Mouse (Mus musculus) CH12.LX (cell line): Measurements from ENCODE around the gene Krt2. TPM values are rescaled to one million over a fixed set of nuclear protein-coding genes. Genes with fewer than 3 reads are reported as not detected.

Experiments
- DNase-seq: peaks from one replicate; pipeline ENCODE4 v3.0.0-alpha.2; 2013; ENCODE audit errors: extremely low read depth
- H3K27ac ChIP-seq: 2 replicates; pipeline ENCODE4 v1.5.1; 2012; ENCODE audit warnings: low read depth, mild to moderate bottlenecking, control low read depth, moderate library complexity; ENCODE audit not compliant: insufficient read depth
- H3K27me3 ChIP-seq: replicated peaks from 2 replicates; pipeline ENCODE3; 2012; ENCODE audit warnings: inconsistent platforms
- H3K36me3 ChIP-seq, 2 experiments: replicated peaks in 1 of 2; 2 replicates each; pipeline versions ENCODE3 to v1.6.1; 2012; ENCODE audit warnings: inconsistent platforms in 1 of 2, low read length in 1 of 2, mild to moderate bottlenecking in 1 of 2, mixed read lengths in 1 of 2, moderate library complexity in 1 of 2; ENCODE audit not compliant: control insufficient read depth in 1 of 2, insufficient read depth in 1 of 2
- H3K4me1 ChIP-seq, 2 experiments: 2 replicates each; pipeline ENCODE4 v1.6.1; 2012; ENCODE audit warnings: inconsistent platforms in 1 of 2, moderate library complexity in 1 of 2; ENCODE audit not compliant: insufficient read depth in 2 of 2, control insufficient read depth in 1 of 2
- H3K4me2 ChIP-seq: 2 replicates; pipeline ENCODE4 v1.6.1; 2012; ENCODE audit warnings: low read depth, mild to moderate bottlenecking, control low read depth; ENCODE audit not compliant: poor library complexity, insufficient read depth, severe bottlenecking
- H3K4me3 ChIP-seq, 3 experiments: fragments of 150-350 bp in 1 of 3; sonication (generic) in 1 of 3; replicated peaks in 1 of 3; 2 replicates each; pipeline versions ENCODE3 to v1.5.1; 2011 to 2012; ENCODE audit warnings: low read depth in 2 of 3, low read length in 2 of 3, mild to moderate bottlenecking in 2 of 3, moderate library complexity in 2 of 3, control low read depth in 1 of 3, improper control_type of control experiment in 1 of 3, inconsistent platforms in 1 of 3, mixed read lengths in 1 of 3; ENCODE audit not compliant: poor library complexity in 1 of 3
- H3K79me2 ChIP-seq: replicated peaks from 2 replicates; pipeline ENCODE4 v1.6.1; 2012; ENCODE audit warnings: mild to moderate bottlenecking, moderate library complexity; ENCODE audit not compliant: control insufficient read depth, poor library complexity, insufficient read depth, severe bottlenecking; ENCODE audit errors: extremely low read depth
- H3K9ac ChIP-seq: 2 replicates; pipeline ENCODE4 v1.6.1; 2012; ENCODE audit warnings: low read depth, mild to moderate bottlenecking, control low read depth, moderate library complexity; ENCODE audit not compliant: insufficient read depth
- H3K9me3 ChIP-seq: replicated peaks from 2 replicates; pipeline ENCODE3; 2012; ENCODE audit warnings: low read length, inconsistent platforms, mixed read lengths
- BHLHE40 ChIP-seq: IDR thresholded peaks from 2 replicates; pipeline ENCODE4 v1.6.1; 2011; ENCODE audit warnings: mild to moderate bottlenecking, low read depth, low read length, improper control_type of control experiment
- CHD2 ChIP-seq: IDR thresholded peaks from 2 replicates; pipeline ENCODE4 v1.6.1; 2011; ENCODE audit warnings: low read length, improper control_type of control experiment
- GABPA ChIP-seq: IDR thresholded peaks from 2 replicates; pipeline ENCODE4 v1.6.1; 2012; ENCODE audit warnings: low read depth, low read length, improper control_type of control experiment, inconsistent platforms; ENCODE audit not compliant: insufficient replicate concordance
- HCFC1 ChIP-seq: IDR thresholded peaks from 2 replicates; pipeline ENCODE4 v1.6.1; 2012; ENCODE audit warnings: low read depth, mild to moderate bottlenecking, inconsistent platforms, low read length, improper control_type of control experiment
- MAX ChIP-seq: IDR thresholded peaks from 2 replicates; pipeline ENCODE4 v1.6.1; 2011; ENCODE audit warnings: low read length, improper control_type of control experiment
- MAZ ChIP-seq: IDR thresholded peaks from 2 replicates; pipeline ENCODE4 v1.6.1; 2012; ENCODE audit warnings: low read depth, mild to moderate bottlenecking, inconsistent platforms, low read length, improper control_type of control experiment, moderate library complexity
- MYC ChIP-seq: IDR thresholded peaks from 2 replicates; pipeline ENCODE4 v1.6.1; 2011; ENCODE audit warnings: low read depth, mild to moderate bottlenecking, improper control_type of control experiment, low read length
- NELFE ChIP-seq: IDR thresholded peaks from 2 replicates; pipeline ENCODE4 v1.6.1; 2011; ENCODE audit warnings: low read depth, low read length, improper control_type of control experiment
- PAX5 ChIP-seq: IDR thresholded peaks from 2 replicates; pipeline ENCODE4 v1.6.1; 2012; ENCODE audit warnings: low read length, inconsistent platforms, mixed read lengths
- POLR2AphosphoS2 ChIP-seq: IDR thresholded peaks from 2 replicates; pipeline ENCODE4 v1.6.1; 2011; ENCODE audit warnings: low read depth, low read length, improper control_type of control experiment
- RCOR1 ChIP-seq: conservative IDR thresholded peaks from 2 replicates; pipeline ENCODE4 v1.6.1; 2012; ENCODE audit warnings: low read depth, mild to moderate bottlenecking, inconsistent platforms, low read length, improper control_type of control experiment
- SIN3A ChIP-seq: IDR thresholded peaks from 2 replicates; pipeline ENCODE4 v1.6.1; 2012; ENCODE audit warnings: low read length, improper control_type of control experiment, inconsistent platforms
- SMC3 ChIP-seq: IDR thresholded peaks from 2 replicates; pipeline ENCODE4 v1.6.1; 2011; ENCODE audit warnings: low read depth, low read length, improper control_type of control experiment
- TBP ChIP-seq: conservative IDR thresholded peaks from 2 replicates; pipeline ENCODE4 v1.6.1; 2011; ENCODE audit warnings: low read depth, low read length, improper control_type of control experiment
- USF1 ChIP-seq: IDR thresholded peaks from 2 replicates; pipeline ENCODE4 v1.6.1; 2014; ENCODE audit warnings: low read depth, mild to moderate bottlenecking, inconsistent platforms, low read length, improper control_type of control experiment
- ZC3H11A ChIP-seq: IDR thresholded peaks from 2 replicates; pipeline ENCODE4 v1.6.1; 2012; ENCODE audit warnings: low read depth, mild to moderate bottlenecking, inconsistent platforms, low read length, improper control_type of control experiment
- ZKSCAN1 ChIP-seq: IDR thresholded peaks from 2 replicates; pipeline ENCODE4 v1.6.1; 2012; ENCODE audit warnings: low read depth, inconsistent platforms, low read length, improper control_type of control experiment, borderline replicate concordance
- dilution Hi-C: fragments of 300-500 bp; cut with MboI; formaldehyde crosslinking; loops from 2 replicates; pipeline ENCODE4 v1.14.3; 2020; ENCODE audit warnings: low sequenced_read_pairs; ENCODE audit not compliant: extremely low pct_unique_long_range_greater_than_20kb, extremely low pct_ligation_motif_present
- in situ Hi-C: fragments of 300-500 bp; cut with MboI; formaldehyde crosslinking; loops from 3 replicates; pipeline ENCODE4 v1.14.3; 2019; ENCODE audit warnings: low sequenced_read_pairs, low pct_ligation_motif_present, low pct_unique_long_range_greater_than_20kb, mixed read lengths
- polyA plus RNA-seq: library from polyadenylated mRNA; unstranded; fragments of >175 nt; gene quantifications from 2 replicates; pipeline ENCODE4 v1.2.1, GENCODE M21; 2012; ENCODE audit warnings: low read depth; ENCODE audit not compliant: insufficient read length
- total RNA-seq, 2 experiments: library from RNA; depleted of rRNA; stranded (reverse); fragments of 300-350 nt in 1 of 2; fragments of >200 nt in 1 of 2; gene quantifications; 2 replicates each; pipeline ENCODE4 v1.2.3; 2012 to 2014

Gene Krt2
- total and polyA plus RNA-seq, 3 experiments = not detected

- dilution Hi-C loops = no loop called here
These were observed 15.6 kb downstream of the Krt2 start, which contains the start of gene Krt73 for GRCm38 (mm10) chr15:101802296-101802835. Gene Krt73 (minus strand): TSS chr15:101802346.

DNA sequence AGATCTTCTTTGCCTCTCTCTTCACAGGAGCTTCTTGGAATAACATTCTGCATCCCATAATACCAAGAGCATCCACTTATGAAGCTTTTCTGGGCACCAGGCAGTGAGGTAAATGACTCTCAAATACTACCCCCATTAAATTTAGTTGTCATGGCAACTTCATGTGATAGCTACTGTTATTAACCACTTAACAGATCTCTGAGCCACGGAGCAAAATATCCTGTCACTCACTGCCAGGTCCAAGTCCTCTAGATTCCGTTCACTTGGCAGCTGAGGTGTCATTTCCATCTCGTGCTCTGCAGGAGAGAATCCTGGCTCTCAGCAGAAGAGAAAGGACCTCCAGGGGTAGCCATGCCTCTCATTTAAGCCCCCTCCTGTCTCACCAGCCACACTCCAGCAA is 27.1 kb downstream of the Krt2 start:
- dilution Hi-C loops (no loop called here), in situ Hi-C loops (no loop called here)
- Histone ChIP-seq H3K36me3 (no peaks in the 10 kb centered on the region), H3K9ac (no peak overlapping the region), H3K4me2 (no peak overlapping the region), H3K4me1 (no peaks in the 10 kb centered on the region), H3K27me3 (peaks cover 98% of the 10 kb centered on the region), H3K4me3 (no peak overlapping the region), H3K79me2 (no peaks in the 10 kb centered on the region), H3K27ac (no peak overlapping the region), H3K9me3 (peaks cover 5% of the 10 kb centered on the region)
- TF ChIP-seq PAX5 (no peak), NELFE (no peak), TBP (no peak), POLR2AphosphoS2 (no peak), GABPA (no peak), SIN3A (no peak), MYC (no peak)
- no peak for DNase-seq

More at GRCm38 (mm10) chr15:101802296-101802835, 15.6 kb downstream of the Krt2 start, which contains the start of gene Krt73:
- DNase-seq = no peak
- H3K9ac ChIP-seq = no peak within 1 kb of the TSS
- in situ Hi-C loops = no loop called here
- H3K79me2 ChIP-seq = no peaks in the 10 kb centered on the region
- H3K36me3 ChIP-seq = no peaks in the 10 kb centered on the region
- H3K4me1 ChIP-seq = no peaks in the 10 kb centered on the region
- H3K4me3 ChIP-seq = no peak within 1 kb of the TSS
- TF ChIP-seq USF1 (no peak), BHLHE40 (no peak), HCFC1 (no peak), MAX (no peak)
- H3K4me2 ChIP-seq = no peak within 1 kb of the TSS
- peaks cover 96% of the 10 kb centered on the region for H3K27me3 ChIP-seq
- H3K9me3 ChIP-seq = no peaks in the 10 kb centered on the region
- H3K27ac ChIP-seq = no peak within 1 kb of the TSS

DNA sequence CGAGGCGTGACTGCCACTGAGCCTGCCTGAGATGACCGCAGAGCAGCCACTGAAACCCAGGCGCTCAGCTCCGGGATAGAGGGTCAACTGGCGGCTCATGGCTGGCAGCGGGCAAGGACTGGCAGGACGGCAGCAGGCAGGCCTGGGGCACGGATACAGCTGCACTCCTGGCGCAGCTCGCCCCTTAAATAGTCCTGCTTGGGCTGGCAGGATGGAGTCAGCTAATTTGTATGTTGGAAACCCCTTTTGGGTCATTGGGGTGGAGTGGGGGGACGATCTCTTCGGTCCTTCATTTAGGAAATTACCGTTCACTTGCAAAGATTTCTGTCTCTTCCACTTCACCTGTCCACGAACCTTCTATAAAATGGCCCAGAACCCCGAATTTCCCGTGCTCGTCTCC is 31.6 kb downstream of the Krt2 start, which contains the start of gene Krt72:
Gene Krt72, minus strand, starts transcription at position 101 of the 400 bp plus-strand sequence.
- Histone ChIP-seq H3K4me3 (no peak within 1 kb of the TSS), H3K4me2 (no peak within 1 kb of the TSS), H3K9ac (no peak within 1 kb of the TSS), H3K9me3 (no peaks in the 10 kb centered on the region), H3K36me3 (no peaks in the 10 kb centered on the region), H3K79me2 (no peaks in the 10 kb centered on the region), H3K27ac (no peak within 1 kb of the TSS), H3K27me3 (peaks cover 95% of the 10 kb centered on the region), H3K4me1 (no peaks in the 10 kb centered on the region)
- TF ChIP-seq CHD2 = no peak
- no peak for TF ChIP-seq MAX
- TF ChIP-seq SMC3 = no peak
- TF ChIP-seq RCOR1 = no peak
- no peak for TF ChIP-seq USF1
- TF ChIP-seq ZC3H11A = no peak
- TF ChIP-seq PAX5 = no peak
- TF ChIP-seq MAZ = no peak
- no peak for TF ChIP-seq POLR2AphosphoS2
- TF ChIP-seq ZKSCAN1 = no peak
- dilution Hi-C loops = no loop called here
- DNase-seq = no peak
- in situ Hi-C loops = no loop called here
